Mouse (Mus musculus): Measurements from ENCODE around the gene Tsc22d1.

- no peak for TF ChIP-seq CTCF (IDR thresholded peaks at IDR 0.05)
- no peak for TF ChIP-seq POLR2A (IDR thresholded peaks at IDR 0.05; ENCODE audit: insufficient read depth, low read depth, low read length)
These were observed 118.5 kb downstream of the Tsc22d1 start for GRCm38 (mm10) chr14:76533170-76533815.
